Mouse (Mus musculus) ZHBTc4 (cell line): ENCODE results near the gene 9230112D13Rik.

Experiments
- DNase-seq: peaks from one replicate; pipeline ENCODE4 v3.0.0-alpha.2; 2011; ENCODE audit warnings: low read depth, low spot score

The 9230112D13Rik gene

GRCm38 (mm10) chr14:34500309-34500708 is 22.3 kb downstream of the 9230112D13Rik start:
- no peak for DNase-seq

GRCm38 (mm10) chr14:34499664-34500063 is 22.9 kb downstream of the 9230112D13Rik start:
- no peak for DNase-seq

- no peak for DNase-seq
Observed at GRCm38 (mm10) chr14:34497346-34497745, 25.3 kb downstream of the 9230112D13Rik start.

- DNase-seq, result no peak
Observed at GRCm38 (mm10) chr14:34493682-34494081, 28.9 kb downstream of the 9230112D13Rik start.

- no peak for DNase-seq
Observed at GRCm38 (mm10) chr14:34492688-34493087, 29.9 kb downstream of the 9230112D13Rik start.

GRCm38 (mm10) chr14:34490965-34491364 is 31.6 kb downstream of the 9230112D13Rik start:
- DNase-seq, result no peak

- DNase-seq, result no peak
Observed at GRCm38 (mm10) chr14:34489928-34490327, 32.7 kb downstream of the 9230112D13Rik start.

GRCm38 (mm10) chr14:34486169-34486568 is 36.4 kb downstream of the 9230112D13Rik start:
- no peak for DNase-seq

- DNase-seq, result no peak
Observed at GRCm38 (mm10) chr14:34483469-34484341, 38.9 kb downstream of the 9230112D13Rik start.

- DNase-seq, result peak; percentile 60
Observed at GRCm38 (mm10) chr14:34471591-34471990, 51.0 kb downstream of the 9230112D13Rik start.

GRCm38 (mm10) chr14:34466291-34466690 is 56.3 kb downstream of the 9230112D13Rik start:
- no peak for DNase-seq
